Mouse (Mus musculus) cerebellum, postnatal 4 days (tissue): ENCODE measurements around the gene Tmem200a.

Source experiments
- DNase-seq, 2 experiments: peaks; one replicate each; pipeline ENCODE4 v3.0.0; 2022; ENCODE audit warnings: low spot score in 2 of 2, mixed read lengths in 1 of 2

Tmem200a gene

DNA sequence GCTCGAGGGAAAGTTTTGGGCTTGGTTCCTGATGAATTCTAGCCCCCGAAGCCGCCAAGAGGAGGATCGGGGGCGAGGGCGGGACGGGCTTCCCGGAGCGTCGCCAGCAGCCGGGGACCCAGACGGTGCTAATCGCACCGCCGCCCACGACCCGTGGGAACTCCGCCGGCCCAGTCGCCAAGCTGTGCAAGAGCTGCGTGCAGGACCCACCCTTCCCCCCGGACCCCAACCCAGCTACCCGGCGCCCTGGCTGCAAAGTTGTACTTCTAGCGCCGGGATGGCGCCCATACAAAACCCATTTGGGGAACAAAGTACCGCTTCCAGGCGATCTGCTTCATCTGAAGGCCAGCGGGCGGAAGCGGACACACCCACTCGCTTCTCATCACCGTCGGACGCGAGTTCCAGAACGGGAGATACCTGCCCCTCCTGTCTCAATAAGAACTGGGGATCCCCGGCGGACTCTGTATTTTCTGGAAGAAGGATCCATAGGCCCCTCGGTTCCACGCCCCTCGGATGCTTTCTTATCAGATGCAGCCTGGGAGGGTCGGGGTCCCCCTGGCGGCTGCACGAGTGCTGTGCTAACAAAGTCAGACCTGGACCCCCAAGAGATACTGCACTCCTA is at the start of gene Tmem200a:
TSS of gene Tmem200a (minus strand) at position 532 of the 622 bp plus-strand sequence.
- DNase-seq: peak; percentile 58 to 79

- peak in 1 of 2 experiments; percentile 53 for DNase-seq
Observed at GRCm38 (mm10) chr10:26119822-26120183, 41.0 kb upstream of the Tmem200a start.

GRCm38 (mm10) chr10:26119067-26119821 is 40.4 kb upstream of the Tmem200a start:
- DNase-seq: no peak

GRCm38 (mm10) chr10:26114409-26114808 is 35.6 kb upstream of the Tmem200a start:
- DNase-seq: no peak

- peak in 1 of 2 experiments; percentile 15 for DNase-seq
Observed at GRCm38 (mm10) chr10:26103330-26103982, 24.6 kb upstream of the Tmem200a start.

GRCm38 (mm10) chr10:26082081-26082480 is 3.2 kb upstream of the Tmem200a start:
- DNase-seq: no peak

DNA sequence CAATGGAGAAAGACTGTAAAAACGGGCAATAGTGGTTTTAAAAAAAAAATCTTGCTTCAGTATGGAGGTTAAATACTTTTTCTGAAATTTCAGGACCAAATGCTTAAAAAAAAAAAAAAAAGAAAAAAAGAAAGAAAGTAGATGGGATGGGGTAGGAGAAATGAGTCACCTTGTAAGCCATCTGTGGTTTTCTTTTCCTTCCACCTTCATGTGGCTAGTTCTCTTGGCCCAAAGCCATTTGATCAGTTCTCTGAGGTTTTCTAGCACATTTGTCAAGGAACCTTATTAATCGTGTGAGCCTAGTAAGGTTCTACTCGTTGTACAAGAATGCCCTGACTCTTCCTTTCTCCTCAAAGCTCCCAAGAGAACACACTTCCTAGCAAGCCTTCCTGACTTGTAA is 826 bp upstream of the Tmem200a start:
- no peak for DNase-seq

DNA sequence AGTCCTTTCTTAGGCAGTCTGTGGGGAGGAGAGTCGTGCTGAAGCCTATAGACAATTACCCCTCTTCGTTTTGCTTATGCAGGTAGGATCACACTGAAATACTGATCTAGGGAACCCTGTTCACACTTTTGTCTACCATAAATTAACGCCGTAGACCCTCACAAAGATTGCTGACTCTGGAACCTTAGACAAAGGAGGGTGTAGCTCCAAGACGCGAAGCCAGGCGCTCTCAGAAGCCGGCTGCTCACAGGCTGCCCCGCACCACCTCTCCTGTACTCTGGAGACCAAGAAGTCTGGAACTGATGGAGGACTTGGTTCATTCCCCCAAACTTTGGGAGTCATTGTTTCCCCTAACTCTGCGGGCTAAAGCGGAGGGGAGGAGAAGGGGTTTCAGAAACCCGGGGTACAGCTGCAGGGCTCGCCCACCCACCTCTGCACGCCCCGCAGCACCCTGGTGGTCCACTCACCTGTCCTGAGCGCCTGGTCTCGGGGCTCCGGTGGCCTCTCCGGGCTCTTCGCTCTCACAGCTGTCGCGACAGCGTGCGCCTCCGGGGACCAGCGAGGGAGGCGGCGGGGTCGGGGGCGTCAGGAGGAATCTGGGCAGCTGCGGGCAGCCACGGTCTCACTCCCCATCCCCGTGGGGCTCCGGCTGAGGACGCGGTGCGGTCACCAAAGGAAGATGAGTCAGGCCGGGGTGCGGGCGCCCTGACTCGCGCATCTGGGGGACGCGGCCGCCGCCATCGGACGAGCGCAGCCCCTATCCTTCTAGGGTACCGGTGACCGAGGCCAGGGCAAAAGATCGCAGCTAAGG is 976 bp downstream of the Tmem200a start, which contains the start of gene Gm9767:
TSS of gene Gm9767 (plus strand) at position 585 of the 811 bp plus-strand sequence.
- peak in 1 of 2 experiments; percentile 10 for DNase-seq

GRCm38 (mm10) chr10:26076949-26077348 is 1.9 kb downstream of the Tmem200a start:
- DNase-seq: no peak

DNA sequence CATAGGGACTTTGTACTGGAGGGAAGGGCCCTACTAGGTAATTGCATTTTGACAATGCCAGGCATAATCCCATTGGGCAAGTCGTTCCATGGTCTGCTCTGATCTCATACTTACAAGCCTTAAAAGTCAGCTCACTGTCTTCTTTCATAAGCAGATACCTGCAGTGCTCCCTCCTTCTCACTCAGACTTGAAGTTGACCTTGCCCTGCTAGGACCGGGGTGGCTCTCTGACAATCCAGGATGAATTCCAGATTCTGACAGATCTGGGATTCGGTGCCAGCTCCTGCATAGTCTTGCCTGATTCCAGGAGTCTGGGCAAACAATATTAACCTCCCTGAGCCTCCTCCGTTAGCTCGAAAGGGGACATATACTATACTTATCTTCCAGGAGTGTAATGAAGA is 6.9 kb downstream of the Tmem200a start:
- DNase-seq: no peak

GRCm38 (mm10) chr10:26063071-26063470 is 15.8 kb downstream of the Tmem200a start:
- no peak for DNase-seq

DNA sequence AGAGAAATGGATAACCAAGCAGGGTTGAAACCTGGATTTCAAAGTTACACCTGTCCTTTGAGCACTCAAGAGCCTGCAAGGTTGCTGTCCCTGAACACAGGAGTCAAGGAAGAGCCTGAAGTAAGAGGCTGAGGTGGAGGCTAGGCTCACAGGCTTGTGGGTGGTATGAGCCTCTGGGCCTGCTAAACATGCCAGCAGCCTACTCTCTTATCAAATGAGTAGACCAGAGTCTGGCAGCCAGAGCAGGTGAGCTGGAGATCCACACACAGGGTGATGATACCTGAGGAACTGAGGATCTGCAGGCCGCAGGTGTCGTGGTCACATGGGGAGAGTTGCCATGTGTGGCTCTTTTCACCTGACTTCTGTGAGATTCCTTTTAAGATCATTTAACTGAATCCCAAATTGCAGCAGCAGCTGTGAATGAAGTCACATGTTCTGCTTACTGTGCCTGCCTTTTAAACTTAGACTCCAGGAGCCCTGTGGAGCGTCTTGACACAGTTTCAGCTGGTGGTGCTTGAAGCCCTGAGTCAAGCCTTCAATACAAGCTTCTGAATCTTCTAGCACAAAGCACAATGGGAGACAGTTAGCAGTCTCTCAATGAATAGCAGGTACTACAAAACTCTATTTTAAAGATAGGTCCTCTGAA is 19.1 kb downstream of the Tmem200a start:
- DNase-seq: no peak

DNA sequence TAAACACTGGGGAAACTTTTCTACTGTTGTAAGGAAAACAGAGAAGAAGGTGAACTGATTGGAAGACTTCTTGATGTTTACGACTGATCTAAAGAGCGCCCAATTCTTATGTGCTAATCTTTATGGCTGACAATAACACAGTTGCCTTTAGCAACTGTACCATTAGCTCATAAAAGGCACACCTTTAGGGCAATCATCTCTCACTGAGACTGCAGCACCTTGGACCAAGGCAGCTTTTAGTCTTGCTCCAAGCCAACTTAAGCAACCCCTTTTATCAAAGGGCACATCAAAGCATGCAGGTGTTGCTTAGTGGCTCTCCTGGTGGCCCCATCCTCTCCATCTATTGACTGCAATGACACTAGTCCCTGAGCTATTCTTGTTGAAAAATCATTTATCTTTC is 27.7 kb downstream of the Tmem200a start:
- no peak for DNase-seq

DNA sequence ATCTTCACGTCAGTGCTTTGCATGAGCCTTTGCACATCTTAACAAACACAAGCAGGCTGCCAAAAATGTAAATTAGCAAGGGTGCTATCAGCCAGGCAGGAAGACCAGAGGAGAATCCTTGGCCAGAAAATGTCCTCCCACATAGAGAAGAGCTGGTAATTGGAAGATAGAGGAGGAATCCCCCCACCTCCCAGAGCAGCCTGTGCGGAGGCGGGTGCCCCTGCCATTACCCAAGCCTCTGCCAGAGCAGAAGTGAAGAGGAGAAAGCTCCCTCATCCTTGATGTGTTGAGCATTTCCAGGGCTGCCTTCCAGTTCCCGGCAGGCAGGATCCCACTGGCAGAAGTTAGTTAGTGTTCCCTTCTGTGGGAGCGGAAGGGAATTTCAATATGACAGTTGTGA is 43.9 kb downstream of the Tmem200a start:
- peak in 1 of 2 experiments; percentile 16 for DNase-seq

DNA sequence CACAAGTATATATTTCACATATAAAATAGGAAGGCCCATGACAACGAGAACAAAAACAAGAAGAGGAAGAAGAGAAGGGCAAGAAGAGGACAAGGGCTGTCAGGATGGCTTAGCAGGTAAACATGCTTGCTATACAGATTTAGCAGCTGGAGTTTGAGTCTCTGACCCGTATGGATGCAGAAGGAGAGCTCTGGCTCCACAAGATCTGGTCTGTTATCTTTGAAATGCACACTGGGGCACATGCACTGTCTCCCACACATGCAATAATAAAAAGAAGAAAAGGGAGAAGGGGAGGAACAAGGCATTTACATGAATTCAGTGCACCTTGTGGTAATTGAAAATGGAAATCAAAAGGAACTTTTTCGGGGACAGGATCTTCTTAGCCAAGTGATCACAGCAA is 60.1 kb downstream of the Tmem200a start:
- DNase-seq: no peak

GRCm38 (mm10) chr10:26014298-26014697 is 64.6 kb downstream of the Tmem200a start:
- no peak for DNase-seq

GRCm38 (mm10) chr10:26008948-26009347 is 69.9 kb downstream of the Tmem200a start:
- no peak for DNase-seq

DNA sequence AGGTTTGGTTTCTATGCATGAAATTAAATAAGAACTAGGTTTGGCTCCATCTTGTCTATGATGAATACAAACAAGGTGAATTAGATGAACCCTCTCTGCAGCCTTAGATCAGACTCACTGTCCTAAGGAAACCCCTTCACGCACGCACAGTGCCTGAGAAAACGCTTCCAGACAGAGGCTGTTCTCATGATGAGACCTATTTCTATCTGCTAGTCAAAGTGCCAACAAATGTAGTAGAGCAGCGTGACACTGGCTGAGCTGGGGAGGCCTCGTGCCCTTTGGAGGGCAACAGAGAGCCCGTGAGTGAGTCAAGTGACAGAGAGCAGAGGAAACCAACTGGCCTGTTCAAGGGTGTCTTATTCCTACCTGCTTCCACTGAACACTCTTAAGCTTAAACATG is 73.4 kb downstream of the Tmem200a start:
- DNase-seq: no peak

DNA sequence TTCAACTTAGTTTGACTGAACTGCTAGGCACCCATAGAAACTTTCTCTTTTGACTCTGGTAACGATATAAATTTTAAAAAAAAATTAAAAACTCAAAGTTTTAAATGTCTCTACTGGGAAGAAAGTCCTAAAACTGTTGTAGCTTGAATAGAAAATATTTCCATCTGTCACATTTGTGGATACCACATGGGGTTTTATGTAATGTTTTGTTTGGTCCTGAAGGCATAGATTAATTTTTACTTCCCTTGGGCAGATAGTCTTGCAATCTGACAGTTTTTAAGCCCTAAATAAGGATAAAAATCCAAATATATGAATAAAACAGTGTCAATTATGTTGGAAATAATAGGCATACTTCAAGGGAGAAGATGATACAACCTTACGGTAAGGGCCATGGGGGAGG is 78.0 kb downstream of the Tmem200a start:
- no peak for DNase-seq

DNA sequence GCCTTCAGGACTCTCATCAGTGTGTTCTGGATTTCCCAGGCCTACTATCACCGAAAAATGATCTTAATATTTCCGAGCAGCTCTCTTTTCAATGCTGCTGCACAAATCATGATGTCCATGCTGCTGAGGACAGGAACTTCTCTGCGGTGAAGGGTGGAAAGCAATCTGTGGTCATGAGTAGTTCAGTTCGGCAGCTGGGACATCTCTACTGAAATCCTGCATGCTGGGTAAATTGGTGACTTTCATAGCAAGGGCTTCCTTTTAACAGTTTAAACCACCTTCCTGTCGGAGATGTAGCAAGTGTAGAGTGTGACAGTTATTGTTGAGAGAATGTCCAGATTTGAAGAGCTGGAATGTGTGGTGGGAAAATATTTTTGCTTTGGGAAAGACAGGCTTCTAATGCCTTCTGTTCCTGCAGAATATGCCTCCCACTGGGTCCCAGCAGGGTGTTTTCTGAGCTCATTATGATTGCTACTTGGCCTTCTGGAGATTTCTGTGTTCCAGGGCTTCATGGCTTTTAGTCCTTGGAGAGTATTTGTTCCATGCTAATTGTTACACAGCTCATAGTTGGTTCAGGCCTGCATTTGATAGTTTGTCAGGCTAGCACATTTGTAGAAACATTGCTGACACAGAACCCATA is 79.4 kb downstream of the Tmem200a start:
- peak in 1 of 2 experiments; percentile 41 for DNase-seq

- DNase-seq: no peak
Observed at GRCm38 (mm10) chr10:25984056-25984455, 94.8 kb downstream of the Tmem200a start.
